Mouse (Mus musculus): ENCODE data around the gene Ier3.
"Not testable (repeated sequence)": the region's sequence is repeated elsewhere in the genome, so short reads cannot be mapped to it uniquely, and the experiment has no call there.

The Ier3 gene

GRCm38 (mm10) chr17:35835424-35836140, 14.1 kb downstream of the Ier3 start:
- DNase-seq (ENCODE audit: low spot score in 2 of 2) = no peak

GRCm38 (mm10) chr17:35836178-35836965, 14.9 kb downstream of the Ier3 start:
- DNase-seq (ENCODE audit: low spot score in 2 of 2) = peak; percentile 72 to 86

- DNase-seq (ENCODE audit: low spot score in 2 of 2) = peak; percentile 87 to 90
Measured at GRCm38 (mm10) chr17:35836991-35837422, 15.5 kb downstream of the Ier3 start.

GRCm38 (mm10) chr17:35837487-35837886, 16.0 kb downstream of the Ier3 start:
- no peak for DNase-seq (ENCODE audit: low spot score in 2 of 2)

- peak; percentile 95 to 96 for DNase-seq (ENCODE audit: low spot score in 2 of 2)
Measured at GRCm38 (mm10) chr17:35838122-35838544, 16.6 kb downstream of the Ier3 start, which contains the start of gene Tubb5. Gene Tubb5, minus strand, starts transcription at chr17:35838306.

- DNase-seq (ENCODE audit: low spot score in 2 of 2) = no peak
Measured at GRCm38 (mm10) chr17:35838570-35838969, 17.1 kb downstream of the Ier3 start.

- not testable (repeated sequence) for DNase-seq (ENCODE audit: low spot score in 2 of 2)
Measured at GRCm38 (mm10) chr17:35839002-35839401, 17.5 kb downstream of the Ier3 start.

- DNase-seq (ENCODE audit: low spot score in 2 of 2) = no peak
Measured at GRCm38 (mm10) chr17:35840561-35840960, 19.1 kb downstream of the Ier3 start.

GRCm38 (mm10) chr17:35841076-35841950, 19.8 kb downstream of the Ier3 start, which contains the start of gene Mdc1:
Gene Mdc1, plus strand, starts transcription at chr17:35841515.
- peak; percentile 98 to 99 for DNase-seq (ENCODE audit: low spot score in 2 of 2)

- DNase-seq (ENCODE audit: low spot score in 2 of 2) = no peak
Measured at GRCm38 (mm10) chr17:35842006-35842405, 20.5 kb downstream of the Ier3 start.

- no peak for DNase-seq (ENCODE audit: low spot score in 2 of 2)
Measured at GRCm38 (mm10) chr17:35843514-35843913, 22.0 kb downstream of the Ier3 start.

- DNase-seq (ENCODE audit: low spot score in 2 of 2) = peak in 1 of 2 experiments; percentile 16
Measured at GRCm38 (mm10) chr17:35848112-35848511, 26.6 kb downstream of the Ier3 start.

- no peak for DNase-seq (ENCODE audit: low spot score in 2 of 2)
Measured at GRCm38 (mm10) chr17:35850974-35851373, 29.5 kb downstream of the Ier3 start.

- no peak for DNase-seq (ENCODE audit: low spot score in 2 of 2)
Measured at GRCm38 (mm10) chr17:35859371-35859770, 37.9 kb downstream of the Ier3 start.

- DNase-seq (ENCODE audit: low spot score in 2 of 2) = no peak
Measured at GRCm38 (mm10) chr17:35859835-35860234, 38.4 kb downstream of the Ier3 start.

GRCm38 (mm10) chr17:35860831-35861197, 39.3 kb downstream of the Ier3 start:
- no peak for DNase-seq (ENCODE audit: low spot score in 2 of 2)

GRCm38 (mm10) chr17:35861198-35861857, 39.8 kb downstream of the Ier3 start, which contains the start of gene Nrm:
Gene Nrm, plus strand, starts transcription at chr17:35861318.
- DNase-seq (ENCODE audit: low spot score in 2 of 2) = peak; percentile 87 to 89

- DNase-seq (ENCODE audit: low spot score in 2 of 2) = no peak
Measured at GRCm38 (mm10) chr17:35864832-35865353, 43.4 kb downstream of the Ier3 start.

GRCm38 (mm10) chr17:35865481-35866280, 44.2 kb downstream of the Ier3 start, which contains the start of gene Ppp1r18:
Gene Ppp1r18, plus strand, starts transcription at chr17:35865593.
- peak; percentile 81 to 83 for DNase-seq (ENCODE audit: low spot score in 2 of 2)

GRCm38 (mm10) chr17:35866281-35866831, 44.9 kb downstream of the Ier3 start:
- peak; percentile 69 to 70 for DNase-seq (ENCODE audit: low spot score in 2 of 2)
